Mouse (Mus musculus): ENCODE data around the gene Gm3435.
"Not testable (repeated sequence)": the region's sequence is repeated elsewhere in the genome, so short reads cannot be mapped to it uniquely, and the experiment has no call there.

Gm3435 gene

DNA sequence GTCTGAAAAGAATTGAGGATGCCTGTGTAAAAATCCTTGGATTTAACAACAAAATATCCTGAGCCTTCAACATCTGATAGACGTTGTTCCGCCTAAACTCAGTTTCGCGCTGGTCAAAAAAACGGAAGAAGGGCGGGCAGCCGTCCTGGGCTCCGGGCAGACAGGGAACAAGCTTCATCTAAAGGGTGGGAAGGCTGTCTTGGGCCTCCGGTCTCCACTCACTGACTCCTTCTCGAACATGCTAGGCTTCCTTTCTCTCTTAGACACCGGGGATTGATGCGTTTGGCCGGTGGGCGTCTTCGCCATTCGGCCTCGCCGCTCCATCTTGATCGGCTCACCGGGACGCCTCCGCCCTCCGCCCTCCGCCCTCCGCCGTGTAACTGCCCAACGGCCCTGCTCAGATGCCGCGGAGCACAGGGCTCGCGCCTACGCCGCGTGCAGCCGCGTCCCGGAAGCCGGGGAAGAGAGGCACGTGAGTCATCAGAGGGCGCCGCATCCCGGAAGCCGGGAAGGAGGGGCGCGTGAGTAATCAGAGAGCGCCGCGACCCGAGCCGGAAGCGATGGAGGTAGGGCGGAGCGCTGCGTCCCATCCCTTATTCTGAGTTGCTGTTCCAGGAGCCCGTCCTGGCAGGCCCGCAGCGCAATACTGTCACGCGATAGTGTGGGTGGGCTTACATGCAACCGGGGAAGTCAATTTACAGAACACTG, at the start of gene Gm3435:
Gene Gm3435 (plus strand): TSS at position 471 of the 708 bp plus-strand sequence.
- DNase-seq: not testable (repeated sequence)

DNA sequence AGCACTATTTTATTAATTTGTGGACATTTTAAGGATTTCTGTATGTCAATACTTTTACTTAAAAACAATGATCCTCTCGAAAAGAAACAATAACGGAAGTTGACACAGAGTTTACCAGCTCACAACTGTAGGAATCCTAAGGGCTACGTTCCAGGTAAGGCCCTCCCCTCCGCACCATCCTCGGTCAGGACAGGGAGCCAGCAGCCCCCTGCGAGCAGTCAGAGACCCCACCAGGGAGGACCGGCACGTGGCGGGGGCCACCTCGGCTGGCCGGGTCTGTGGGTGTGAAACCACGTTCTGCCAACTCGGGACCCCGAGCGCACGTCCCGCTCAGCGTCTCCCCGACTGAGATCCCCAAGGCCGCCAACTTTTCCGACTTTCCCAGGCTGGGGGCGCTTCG, 49.5 kb upstream of the Gm3435 start:
- DNase-seq: no peak

DNA sequence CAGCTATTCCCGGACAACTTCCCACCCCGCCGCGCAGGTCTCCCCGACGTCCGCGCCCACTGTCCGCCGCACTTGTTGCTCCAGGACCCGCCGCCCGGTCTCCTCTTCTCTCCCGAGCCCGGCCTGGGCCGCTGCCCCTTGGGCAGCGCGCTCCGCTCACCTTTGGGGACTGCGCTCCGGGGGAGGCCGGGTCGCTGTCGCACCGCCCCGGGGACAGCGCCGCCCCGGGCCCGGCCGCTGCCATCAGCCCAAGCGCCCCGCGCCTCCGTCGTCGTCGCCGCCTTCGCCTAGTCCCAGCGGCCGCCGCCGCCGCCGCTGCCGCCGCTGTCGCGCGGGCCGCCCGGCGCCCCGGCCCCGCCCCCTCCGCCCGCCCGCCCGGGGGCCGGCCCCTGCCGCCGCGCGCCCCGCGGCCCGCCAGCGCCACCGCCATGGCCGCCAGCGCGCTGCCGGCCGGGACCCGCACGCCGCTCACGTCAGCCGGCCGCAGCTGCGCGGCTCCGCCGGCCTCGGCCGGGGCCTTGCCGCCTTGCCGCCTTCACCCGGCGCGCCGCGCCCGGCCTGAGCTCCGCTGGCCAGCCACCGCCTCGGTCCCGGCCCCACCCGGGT, 48.9 kb upstream of the Gm3435 start, which contains the start of gene Phf10:
Gene Phf10 (minus strand): TSS at position 323 of the 606 bp plus-strand sequence.
- not testable (repeated sequence) for DNase-seq

DNA sequence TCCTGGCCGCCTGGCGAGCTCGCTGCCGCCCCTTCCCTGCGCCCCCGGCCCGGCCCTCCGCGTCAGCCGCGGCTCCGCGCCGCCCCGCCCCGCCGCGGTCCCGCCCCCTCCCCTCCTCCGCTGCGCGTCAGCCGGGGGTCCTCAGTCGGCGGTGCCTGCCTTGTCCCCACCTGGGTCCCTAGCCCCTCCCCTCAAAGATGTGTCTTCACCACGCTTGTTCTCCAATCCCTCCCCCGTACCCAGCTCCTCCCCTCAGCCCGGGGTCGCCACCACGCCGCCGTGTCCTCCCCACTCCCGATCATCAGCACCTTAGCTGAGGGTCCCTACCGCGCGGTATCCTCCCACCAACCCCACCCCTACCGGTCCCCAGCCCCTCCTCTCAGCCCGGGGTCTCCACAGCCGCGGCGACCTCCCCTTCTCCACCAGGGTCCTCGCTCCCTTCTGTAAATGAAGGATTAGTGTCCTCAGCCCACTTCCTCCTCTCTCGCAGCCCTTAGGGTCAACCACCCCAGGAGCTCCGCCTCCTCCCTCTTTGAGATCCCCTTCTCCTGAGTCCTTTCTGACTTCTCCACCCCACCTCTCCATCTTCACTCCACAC, 48.3 kb upstream of the Gm3435 start:
- DNase-seq: not testable (repeated sequence)

DNA sequence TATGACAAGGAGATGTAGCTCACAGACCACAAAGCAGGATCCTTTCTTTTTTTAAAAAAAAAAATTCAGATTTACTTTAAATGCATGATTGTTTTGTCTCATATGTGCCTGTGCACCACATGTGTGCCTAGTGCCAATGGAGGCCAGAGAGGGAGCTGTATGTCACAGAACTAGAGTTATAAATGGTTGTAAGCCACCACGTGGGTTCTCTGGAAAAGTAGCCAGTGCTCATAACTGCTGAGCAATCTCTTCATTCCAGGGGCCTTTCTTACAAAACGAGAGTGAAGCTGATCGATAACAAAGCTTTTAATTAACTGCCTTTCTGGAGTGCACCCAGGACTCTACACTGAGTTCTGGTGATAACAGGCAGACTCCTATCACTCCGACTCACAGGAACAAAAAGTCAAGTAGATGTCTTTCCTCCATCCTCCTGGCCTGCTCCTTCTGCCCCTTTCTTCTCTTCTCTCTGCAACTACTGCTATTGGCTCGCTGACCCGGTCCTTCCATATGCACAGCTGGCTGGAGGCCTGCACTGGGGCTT, 41.5 kb upstream of the Gm3435 start:
- DNase-seq: not testable (repeated sequence)

DNA sequence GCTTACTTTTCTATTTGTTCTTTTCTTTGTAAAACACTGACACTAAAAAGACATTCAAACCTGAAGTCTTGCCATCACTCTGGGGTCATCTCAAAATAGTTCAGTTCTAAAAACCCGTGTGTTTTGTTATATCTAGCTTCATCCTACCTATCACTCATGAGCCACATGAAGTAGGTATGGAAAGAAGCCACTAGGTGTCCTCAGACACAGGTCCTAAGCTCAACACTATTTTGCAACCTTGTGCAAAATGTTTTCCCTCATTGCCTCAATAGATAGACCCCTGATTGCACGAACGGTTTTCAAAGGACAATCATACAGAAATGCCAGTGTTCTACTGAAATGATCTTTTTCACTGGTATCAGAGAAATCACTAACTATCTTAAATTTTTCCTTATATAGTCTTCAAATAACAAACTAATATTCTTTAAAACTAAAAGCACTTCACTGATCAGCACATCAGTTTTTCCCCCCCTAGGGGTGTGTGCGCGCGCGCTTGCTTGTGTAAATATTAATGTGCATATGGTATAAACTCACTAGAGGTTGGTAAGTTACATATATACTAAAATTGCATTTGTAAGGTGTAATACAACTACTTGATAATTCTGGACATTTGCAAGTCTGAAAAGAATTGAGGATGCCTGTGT, 32.1 kb upstream of the Gm3435 start:
- not testable (repeated sequence) for DNase-seq

DNA sequence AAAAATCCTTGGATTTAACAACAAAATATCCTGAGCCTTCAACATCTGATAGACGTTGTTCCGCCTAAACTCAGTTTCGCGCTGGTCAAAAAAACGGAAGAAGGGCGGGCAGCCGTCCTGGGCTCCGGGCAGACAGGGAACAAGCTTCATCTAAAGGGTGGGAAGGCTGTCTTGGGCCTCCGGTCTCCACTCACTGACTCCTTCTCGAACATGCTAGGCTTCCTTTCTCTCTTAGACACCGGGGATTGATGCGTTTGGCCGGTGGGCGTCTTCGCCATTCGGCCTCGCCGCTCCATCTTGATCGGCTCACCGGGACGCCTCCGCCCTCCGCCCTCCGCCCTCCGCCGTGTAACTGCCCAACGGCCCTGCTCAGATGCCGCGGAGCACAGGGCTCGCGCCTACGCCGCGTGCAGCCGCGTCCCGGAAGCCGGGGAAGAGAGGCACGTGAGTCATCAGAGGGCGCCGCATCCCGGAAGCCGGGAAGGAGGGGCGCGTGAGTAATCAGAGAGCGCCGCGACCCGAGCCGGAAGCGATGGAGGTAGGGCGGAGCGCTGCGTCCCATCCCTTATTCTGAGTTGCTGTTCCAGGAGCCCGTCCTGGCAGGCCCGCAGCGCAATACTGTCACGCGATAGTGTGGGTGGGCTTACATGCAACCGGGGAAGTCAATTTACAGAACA, 31.5 kb upstream of the Gm3435 start, which contains the start of the genes 9030025P20Rik and Gm3417:
Gene 9030025P20Rik (plus strand): TSS at position 107 of the 677 bp plus-strand sequence.
Gene Gm3417 (minus strand): TSS at position 429 of the 677 bp plus-strand sequence.
- DNase-seq: not testable (repeated sequence)

DNA sequence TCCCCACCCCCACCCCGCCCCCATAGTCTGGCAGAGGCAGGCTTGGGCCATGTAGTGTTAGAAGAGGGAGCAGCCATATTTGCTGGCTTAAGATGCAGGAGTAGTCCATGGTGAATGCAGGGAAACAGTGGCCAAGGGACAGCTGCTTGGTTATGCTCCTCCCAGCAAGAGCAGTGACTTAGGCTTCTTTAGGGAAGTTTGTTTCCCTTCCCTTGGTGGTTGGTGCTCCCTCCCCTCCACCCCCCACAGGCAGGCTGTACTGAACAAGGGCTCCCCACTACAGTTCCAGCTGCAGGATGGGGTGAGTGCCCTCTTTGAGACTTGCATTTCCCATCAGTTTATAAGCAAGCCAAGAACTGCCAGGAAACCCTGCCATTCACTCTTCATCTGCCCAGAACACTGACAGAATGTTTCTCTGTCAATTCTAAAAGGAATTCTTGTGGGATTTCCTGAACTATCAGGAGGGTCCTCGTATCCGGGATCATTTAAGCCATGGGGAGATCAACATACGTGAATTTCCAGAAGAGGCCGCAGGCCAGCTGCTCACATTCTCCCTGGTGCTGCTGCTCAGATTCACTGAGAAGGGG, 19.8 kb upstream of the Gm3435 start:
- not testable (repeated sequence) for DNase-seq

DNA sequence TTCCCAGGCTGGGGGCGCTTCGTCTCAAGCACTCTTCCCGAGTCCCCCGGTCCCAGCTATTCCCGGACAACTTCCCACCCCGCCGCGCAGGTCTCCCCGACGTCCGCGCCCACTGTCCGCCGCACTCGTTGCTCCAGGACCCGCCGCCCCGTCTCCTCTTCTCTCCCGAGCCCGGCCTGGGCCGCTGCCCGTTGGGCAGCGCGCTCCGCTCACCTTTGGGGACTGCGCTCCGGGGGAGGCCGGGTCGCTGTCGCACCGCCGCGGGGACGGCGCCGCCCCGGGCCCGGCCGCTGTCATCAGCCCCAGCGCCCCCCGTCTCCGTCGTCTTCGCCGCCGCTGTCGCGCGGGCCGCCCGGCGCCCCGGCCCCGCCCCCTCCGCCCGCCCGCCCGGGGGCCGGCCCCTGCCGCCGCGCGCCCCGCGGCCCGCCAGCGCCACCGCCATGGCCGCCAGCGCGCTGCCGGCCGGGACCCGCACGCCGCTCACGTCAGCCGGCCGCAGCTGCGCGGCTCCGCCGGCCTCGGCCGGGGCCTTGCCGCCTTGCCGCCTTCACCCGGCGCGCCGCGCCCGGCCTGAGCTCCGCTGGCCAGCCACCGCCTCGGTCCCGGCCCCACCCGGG, 17.3 kb upstream of the Gm3435 start:
- DNase-seq: not testable (repeated sequence)

DNA sequence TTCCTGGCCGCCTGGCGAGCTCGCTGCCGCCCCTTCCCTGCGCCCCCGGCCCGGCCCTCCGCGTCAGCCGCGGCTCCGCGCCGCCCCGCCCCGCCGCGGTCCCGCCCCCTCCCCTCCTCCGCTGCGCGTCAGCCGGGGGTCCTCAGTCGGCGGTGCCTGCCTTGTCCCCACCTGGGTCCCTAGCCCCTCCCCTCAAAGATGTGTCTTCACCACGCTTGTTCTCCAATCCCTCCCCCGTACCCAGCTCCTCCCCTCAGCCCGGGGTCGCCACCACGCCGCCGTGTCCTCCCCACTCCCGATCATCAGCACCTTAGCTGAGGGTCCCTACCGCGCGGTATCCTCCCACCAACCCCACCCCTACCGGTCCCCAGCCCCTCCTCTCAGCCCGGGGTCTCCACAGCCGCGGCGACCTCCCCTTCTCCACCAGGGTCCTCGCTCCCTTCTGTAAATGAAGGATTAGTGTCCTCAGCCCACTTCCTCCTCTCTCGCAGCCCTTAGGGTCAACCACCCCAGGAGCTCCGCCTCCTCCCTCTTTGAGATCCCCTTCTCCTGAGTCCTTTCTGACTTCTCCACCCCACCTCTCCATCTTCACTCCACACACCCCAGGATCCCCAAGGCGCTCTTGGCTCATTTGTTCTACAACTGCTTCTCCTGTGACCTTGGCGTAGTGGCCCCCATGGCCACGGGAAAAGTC, 16.7 kb upstream of the Gm3435 start:
- not testable (repeated sequence) for DNase-seq

DNA sequence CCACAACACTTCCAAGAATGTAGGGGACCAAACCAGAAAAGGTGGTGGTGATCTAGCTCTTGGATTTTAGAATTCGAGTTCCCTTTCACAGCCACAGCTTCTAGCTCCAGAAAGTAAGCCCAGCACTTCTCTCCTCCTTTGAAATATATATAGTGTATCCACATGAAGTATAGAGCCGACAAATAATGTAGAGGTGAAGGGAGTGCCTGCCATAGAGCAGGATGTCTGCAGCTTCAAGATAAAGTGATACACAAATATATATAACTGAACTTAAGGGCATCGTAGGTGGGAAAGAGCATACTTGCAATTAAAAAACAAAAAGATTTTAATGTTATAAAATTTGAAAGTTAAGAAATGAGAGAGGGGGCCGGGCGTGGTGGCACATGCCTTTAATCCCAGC, 15.8 kb upstream of the Gm3435 start:
- DNase-seq: not testable (repeated sequence)

DNA sequence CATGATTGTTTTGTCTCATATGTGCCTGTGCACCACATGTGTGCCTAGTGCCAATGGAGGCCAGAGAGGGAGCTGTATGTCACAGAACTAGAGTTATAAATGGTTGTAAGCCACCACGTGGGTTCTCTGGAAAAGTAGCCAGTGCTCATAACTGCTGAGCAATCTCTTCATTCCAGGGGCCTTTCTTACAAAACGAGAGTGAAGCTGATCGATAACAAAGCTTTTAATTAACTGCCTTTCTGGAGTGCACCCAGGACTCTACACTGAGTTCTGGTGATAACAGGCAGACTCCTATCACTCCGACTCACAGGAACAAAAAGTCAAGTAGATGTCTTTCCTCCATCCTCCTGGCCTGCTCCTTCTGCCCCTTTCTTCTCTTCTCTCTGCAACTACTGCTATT, 9.9 kb upstream of the Gm3435 start:
- not testable (repeated sequence) for DNase-seq

DNA sequence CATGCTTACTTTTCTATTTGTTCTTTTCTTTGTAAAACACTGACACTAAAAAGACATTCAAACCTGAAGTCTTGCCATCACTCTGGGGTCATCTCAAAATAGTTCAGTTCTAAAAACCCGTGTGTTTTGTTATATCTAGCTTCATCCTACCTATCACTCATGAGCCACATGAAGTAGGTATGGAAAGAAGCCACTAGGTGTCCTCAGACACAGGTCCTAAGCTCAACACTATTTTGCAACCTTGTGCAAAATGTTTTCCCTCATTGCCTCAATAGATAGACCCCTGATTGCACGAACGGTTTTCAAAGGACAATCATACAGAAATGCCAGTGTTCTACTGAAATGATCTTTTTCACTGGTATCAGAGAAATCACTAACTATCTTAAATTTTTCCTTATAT, 888 bp upstream of the Gm3435 start:
- not testable (repeated sequence) for DNase-seq

DNA sequence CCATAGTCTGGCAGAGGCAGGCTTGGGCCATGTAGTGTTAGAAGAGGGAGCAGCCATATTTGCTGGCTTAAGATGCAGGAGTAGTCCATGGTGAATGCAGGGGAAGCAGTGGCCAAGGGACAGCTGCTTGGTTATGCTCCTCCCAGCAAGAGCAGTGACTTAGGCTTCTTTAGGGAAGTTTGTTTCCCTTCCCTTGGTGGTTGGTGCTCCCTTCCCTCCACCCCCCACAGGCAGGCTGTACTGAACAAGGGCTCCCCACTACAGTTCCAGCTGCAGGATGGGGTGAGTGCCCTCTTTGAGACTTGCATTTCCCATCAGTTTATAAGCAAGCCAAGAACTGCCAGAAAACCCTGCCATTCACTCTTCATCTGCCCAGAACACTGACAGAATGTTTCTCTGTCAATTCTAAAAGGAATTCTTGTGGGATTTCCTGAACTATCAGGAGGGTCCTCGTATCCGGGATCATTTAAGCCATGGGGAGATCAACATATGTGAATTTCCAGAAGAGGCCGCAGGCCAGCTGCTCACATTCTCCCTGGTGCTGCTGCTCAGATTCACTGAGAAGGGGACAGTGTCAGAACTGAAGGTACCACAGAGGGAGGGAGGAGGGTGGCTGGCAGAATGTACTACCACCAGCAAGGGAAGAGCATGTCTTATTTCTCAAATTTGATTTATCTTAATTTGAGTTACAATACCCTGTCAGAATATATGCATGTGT, 11.7 kb downstream of the Gm3435 start:
- peak; percentile 13 for DNase-seq

DNA sequence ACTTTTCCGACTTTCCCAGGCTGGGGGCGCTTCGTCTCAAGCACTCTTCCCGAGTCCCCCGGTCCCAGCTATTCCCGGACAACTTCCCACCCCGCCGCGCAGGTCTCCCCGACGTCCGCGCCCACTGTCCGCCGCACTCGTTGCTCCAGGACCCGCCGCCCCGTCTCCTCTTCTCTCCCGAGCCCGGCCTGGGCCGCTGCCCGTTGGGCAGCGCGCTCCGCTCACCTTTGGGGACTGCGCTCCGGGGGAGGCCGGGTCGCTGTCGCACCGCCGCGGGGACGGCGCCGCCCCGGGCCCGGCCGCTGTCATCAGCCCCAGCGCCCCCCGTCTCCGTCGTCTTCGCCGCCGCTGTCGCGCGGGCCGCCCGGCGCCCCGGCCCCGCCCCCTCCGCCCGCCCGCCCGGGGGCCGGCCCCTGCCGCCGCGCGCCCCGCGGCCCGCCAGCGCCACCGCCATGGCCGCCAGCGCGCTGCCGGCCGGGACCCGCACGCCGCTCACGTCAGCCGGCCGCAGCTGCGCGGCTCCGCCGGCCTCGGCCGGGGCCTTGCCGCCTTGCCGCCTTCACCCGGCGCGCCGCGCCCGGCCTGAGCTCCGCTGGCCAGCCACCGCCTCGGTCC, 14.0 kb downstream of the Gm3435 start:
- DNase-seq: not testable (repeated sequence)

DNA sequence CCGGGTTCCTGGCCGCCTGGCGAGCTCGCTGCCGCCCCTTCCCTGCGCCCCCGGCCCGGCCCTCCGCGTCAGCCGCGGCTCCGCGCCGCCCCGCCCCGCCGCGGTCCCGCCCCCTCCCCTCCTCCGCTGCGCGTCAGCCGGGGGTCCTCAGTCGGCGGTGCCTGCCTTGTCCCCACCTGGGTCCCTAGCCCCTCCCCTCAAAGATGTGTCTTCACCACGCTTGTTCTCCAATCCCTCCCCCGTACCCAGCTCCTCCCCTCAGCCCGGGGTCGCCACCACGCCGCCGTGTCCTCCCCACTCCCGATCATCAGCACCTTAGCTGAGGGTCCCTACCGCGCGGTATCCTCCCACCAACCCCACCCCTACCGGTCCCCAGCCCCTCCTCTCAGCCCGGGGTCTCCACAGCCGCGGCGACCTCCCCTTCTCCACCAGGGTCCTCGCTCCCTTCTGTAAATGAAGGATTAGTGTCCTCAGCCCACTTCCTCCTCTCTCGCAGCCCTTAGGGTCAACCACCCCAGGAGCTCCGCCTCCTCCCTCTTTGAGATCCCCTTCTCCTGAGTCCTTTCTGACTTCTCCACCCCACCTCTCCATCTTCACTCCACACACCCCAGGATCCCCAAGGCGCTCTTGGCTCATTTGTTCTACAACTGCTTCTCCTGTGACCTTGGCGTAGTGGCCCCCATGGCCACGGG, 14.7 kb downstream of the Gm3435 start:
- DNase-seq: not testable (repeated sequence)

DNA sequence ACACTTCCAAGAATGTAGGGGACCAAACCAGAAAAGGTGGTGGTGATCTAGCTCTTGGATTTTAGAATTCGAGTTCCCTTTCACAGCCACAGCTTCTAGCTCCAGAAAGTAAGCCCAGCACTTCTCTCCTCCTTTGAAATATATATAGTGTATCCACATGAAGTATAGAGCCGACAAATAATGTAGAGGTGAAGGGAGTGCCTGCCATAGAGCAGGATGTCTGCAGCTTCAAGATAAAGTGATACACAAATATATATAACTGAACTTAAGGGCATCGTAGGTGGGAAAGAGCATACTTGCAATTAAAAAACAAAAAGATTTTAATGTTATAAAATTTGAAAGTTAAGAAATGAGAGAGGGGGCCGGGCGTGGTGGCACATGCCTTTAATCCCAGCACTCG, 15.5 kb downstream of the Gm3435 start:
- not testable (repeated sequence) for DNase-seq

DNA sequence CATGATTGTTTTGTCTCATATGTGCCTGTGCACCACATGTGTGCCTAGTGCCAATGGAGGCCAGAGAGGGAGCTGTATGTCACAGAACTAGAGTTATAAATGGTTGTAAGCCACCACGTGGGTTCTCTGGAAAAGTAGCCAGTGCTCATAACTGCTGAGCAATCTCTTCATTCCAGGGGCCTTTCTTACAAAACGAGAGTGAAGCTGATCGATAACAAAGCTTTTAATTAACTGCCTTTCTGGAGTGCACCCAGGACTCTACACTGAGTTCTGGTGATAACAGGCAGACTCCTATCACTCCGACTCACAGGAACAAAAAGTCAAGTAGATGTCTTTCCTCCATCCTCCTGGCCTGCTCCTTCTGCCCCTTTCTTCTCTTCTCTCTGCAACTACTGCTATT, 21.4 kb downstream of the Gm3435 start:
- DNase-seq: not testable (repeated sequence)

DNA sequence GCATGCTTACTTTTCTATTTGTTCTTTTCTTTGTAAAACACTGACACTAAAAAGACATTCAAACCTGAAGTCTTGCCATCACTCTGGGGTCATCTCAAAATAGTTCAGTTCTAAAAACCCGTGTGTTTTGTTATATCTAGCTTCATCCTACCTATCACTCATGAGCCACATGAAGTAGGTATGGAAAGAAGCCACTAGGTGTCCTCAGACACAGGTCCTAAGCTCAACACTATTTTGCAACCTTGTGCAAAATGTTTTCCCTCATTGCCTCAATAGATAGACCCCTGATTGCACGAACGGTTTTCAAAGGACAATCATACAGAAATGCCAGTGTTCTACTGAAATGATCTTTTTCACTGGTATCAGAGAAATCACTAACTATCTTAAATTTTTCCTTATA, 30.5 kb downstream of the Gm3435 start:
- not testable (repeated sequence) for DNase-seq

All from right cerebral cortex, adult 18-20 months (tissue).